Mouse (Mus musculus): ENCODE results near the gene Hsd17b2.
"Not testable (repeated sequence)": the region's sequence is repeated elsewhere in the genome, so short reads cannot be mapped to it uniquely, and the experiment has no call there.

Hsd17b2 gene

DNA sequence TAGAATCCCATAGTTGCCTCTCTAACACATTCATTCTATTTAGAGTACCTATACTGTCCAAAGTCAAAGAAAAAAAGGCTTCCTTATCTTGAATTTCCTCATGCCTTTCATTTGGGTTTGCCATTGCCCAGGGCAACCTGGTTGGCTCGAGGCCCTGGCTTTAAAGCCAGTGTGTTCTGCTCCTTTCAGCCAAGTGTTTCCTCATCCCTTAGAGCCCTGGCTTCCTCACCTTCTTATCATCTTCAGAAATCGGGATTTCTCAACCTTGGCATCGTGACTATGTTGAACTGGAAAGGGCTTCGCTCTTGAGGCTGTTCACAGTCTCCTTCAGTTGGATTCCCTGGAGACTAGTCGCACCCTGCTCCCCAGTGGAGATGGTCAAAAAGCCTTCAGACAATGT lies 12.9 kb downstream of the Hsd17b2 start:
- DNase-seq (ENCODE audit: low read depth in 1 of 2, low spot score in 2 of 2) = no peak

DNA sequence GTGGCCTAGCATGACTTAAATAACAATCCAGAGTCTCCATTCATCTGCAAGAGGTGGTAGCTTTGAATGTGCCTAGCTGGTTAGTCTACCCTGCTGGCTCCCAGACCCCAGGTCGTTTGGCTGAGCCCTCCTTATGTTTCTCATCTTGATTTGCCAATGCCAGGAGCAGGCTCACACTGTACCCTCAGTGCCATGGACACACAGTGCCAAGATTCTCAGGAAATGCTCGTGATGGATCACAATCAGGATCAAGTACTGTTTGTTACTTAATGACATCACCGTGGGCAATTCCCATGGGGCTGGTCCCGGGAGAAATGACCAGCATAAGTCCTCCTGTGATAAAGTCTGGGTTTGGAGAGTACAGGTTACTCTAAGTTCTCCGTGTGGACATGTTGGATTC lies 14.2 kb downstream of the Hsd17b2 start:
- DNase-seq (ENCODE audit: low read depth in 1 of 2, low spot score in 2 of 2) = no peak

DNA sequence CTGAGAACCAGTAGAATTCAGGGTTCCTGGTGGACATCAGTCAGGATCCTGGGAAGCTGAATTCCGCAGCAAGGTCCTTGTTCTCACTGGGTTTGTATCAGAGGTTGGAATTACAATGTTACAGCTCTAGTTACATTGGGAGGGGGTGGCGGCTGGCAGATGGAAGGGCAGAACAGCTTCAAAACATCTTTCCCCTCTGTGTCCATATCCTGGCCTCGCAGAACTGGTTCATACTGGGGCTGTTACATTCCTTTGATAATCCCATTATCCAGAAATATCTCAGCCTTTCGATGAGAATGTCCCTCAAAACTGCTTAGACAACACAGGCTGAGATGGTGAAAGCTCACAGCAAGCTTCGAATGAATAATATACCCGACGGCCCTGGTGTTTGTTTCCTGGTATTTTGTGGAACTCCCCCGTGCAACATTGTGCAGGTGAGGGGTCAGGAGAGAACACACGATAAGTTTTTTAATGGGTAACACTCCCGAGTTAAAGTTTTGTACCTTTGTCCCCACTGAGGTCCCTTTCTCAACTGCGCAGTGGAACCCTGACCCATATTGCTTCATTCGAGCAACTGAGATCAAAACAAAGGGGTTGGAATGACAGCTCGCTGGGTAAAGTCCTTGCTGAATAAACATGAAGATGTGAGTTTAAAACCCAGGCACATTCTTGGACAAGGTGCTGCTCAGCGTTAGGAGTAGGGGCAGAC lies 16.6 kb downstream of the Hsd17b2 start:
- DNase-seq (ENCODE audit: low read depth in 1 of 2, low spot score in 2 of 2) = no peak

- DNase-seq (ENCODE audit: low read depth in 1 of 2, low spot score in 2 of 2) = no peak
Measured at GRCm38 (mm10) chr8:117726467-117726866, 24.8 kb downstream of the Hsd17b2 start.

DNA sequence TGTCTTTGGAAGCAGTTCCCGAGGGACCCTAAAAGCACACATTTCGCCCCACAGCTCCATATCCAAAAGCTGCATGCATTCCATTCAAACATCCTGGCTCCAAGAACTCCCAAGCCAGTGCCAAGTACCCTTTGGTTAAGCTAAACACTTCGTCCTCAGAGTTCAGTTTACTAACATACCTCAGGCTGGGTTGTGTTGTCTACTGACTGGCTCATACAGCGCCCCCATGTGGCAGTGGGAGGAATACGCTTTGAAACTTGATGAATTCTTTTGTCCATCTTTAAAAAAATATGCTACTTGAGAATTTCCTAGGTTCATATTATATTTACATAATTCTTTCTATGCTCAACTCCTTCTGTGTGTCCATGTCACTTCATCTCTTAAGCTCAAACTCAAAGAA lies 25.9 kb downstream of the Hsd17b2 start:
- DNase-seq (ENCODE audit: low read depth in 1 of 2, low spot score in 2 of 2) = no peak

- DNase-seq (ENCODE audit: low read depth in 1 of 2, low spot score in 2 of 2) = no peak
Measured at GRCm38 (mm10) chr8:117728234-117728633, 26.5 kb downstream of the Hsd17b2 start.

GRCm38 (mm10) chr8:117730980-117731379 lies 29.3 kb downstream of the Hsd17b2 start:
- DNase-seq (ENCODE audit: low read depth in 1 of 2, low spot score in 2 of 2) = no peak

DNA sequence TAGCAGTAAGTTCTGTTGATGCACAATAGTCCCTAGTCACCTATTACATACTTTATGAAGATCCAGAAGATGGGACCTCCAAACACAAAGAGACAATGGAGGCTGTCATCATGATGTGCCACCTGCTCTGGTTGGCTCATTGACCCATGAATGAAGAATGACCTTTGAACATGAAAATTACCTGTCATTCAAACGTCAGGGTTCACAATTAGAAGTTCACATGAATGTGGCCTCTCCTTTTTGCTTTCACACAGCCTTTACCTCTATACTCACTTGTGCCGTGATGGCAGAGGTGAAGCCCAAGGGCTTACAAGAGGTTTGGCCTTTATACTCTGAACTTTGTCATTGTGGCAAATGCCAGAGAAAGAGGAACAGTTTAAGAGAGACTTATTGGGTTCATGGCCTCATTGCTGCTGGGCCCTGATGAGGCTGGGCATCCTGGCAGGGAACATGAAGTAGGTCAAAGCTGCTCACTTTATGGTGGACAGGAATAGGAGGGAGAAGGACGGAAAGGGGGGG lies 35.0 kb downstream of the Hsd17b2 start:
- DNase-seq (ENCODE audit: low read depth in 1 of 2, low spot score in 2 of 2) = no peak

DNA sequence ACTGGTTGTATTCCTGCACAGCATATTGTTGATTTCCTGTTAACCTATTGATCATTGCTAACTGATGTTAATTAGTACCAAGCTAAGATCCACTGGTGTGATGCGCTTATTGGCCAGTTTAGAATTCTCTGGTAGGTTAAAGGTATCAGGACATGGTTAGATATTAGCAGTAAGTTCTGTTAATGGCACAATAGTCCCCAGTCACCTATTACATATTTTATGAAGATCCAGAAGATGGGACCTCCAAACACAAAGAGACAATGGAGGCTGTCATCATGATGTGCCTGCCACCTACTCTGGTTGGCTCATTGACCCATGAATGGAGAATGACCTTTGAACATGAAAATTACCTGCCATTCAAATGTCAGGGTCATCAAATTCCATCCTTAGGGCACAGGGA lies 36.5 kb downstream of the Hsd17b2 start:
- not testable (repeated sequence) for DNase-seq (ENCODE audit: low read depth in 1 of 2, low spot score in 2 of 2)

- DNase-seq (ENCODE audit: low read depth in 1 of 2, low spot score in 2 of 2) = no peak
Measured at GRCm38 (mm10) chr8:117740387-117740998, 38.8 kb downstream of the Hsd17b2 start.

DNA sequence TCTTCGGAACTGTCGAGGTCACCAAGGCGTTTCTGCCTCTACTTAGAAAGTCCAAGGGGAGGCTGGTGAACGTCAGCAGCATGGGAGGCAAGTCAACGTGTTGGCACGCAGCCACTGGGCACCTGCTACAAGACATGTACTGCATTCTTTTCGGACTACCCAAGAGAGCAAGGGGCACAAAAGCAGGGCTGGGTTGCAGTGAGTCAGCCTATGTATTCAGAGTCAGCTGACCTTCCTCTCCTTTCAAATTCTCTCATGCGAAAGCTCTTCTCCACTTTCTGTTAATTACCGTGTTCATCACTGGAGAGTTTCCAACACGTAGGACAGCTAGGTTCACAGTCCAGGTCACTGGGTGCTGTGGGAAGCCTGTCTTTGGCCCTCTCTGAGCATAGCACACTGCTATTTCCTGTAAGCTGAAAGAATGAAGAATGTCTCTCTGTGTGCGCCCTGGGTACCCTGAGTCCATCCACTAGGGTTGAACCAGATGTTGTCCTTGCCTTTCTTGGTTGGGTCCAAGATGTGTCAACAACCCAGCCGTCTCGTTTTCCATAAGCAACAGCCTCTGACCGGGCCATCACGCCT lies 40.8 kb downstream of the Hsd17b2 start:
- DNase-seq (ENCODE audit: low read depth in 1 of 2, low spot score in 2 of 2) = no peak

GRCm38 (mm10) chr8:117746651-117747050 lies 44.9 kb downstream of the Hsd17b2 start:
- DNase-seq (ENCODE audit: low read depth in 1 of 2, low spot score in 2 of 2) = no peak

DNA sequence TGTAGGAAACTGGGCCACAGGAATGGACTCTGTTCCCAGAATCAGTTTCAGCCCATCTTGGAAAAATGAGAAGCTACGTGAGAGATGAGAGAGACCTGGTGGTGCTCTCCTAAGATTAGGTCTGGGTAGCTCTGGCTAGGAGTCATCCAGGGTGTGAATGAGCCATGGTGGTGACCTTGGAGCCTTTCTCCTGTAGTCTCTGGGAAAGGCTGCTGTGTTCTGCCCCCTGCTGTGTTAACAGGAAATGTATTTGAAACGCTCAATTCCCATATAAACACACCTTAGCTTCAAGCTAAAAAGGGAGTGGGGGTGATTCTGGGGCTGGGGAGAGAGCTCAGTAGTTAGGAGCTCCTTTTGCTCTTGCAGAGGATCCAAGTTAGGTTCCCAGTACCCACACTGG lies 45.7 kb downstream of the Hsd17b2 start:
- DNase-seq (ENCODE audit: low read depth in 1 of 2, low spot score in 2 of 2) = no peak

DNA sequence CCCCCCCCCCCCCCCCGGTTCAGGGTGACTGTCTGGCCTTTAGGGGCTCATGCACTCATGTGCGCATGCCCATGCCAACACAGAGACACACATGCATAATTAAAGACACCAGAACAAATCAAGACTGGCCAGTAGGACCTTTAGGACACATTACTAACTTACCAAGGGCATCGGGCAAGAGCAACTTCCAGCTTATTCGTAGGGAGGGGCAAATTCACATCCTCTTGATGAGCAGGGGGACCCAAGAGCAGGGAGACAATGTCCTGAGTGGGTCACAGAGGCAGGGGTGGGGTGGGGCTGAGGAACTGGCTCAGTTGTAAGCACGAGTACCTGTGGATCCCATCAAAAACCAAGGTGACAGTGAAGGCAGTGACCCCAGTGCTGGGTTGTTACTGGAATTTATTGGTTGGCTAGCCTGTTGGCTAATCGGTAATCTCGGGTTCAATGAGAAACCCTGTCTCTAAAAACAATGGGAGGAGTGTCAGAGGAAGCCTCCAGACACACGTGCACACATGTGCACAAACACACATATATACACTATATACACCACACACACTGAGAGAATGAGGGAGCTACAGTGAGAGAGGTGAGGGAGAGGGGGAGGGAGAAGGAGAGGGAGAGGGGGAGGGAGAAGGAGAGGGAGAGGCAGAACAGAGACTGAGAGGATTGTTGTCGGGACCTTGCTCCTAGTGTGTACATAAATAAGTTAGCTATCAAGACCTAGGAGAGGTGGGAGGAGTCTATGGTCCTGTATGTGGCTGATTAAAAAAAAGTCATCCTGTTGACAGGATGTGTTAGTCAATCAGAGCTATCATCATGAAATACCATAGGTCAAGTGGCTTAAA lies 46.4 kb downstream of the Hsd17b2 start:
- no peak for DNase-seq (ENCODE audit: low read depth in 1 of 2, low spot score in 2 of 2)

DNA sequence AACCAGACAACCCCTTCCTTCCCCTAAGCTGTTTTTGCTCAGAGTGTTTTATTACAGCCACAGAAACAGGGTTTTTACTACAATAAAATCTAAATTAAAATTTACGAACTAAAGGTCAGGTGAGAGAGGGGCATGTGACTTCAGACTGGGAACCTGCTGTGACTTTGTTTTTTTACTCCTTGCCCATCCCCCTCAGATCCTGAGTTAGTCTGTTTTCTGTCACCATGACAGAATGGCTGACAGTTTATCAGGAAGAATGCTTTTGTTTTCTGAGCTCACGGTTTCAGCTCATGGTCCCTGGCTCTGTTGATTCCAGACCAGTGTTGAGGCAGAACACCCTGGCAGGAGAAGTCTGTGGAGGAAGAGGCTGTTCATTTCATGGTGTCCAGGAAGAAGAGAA lies 47.7 kb downstream of the Hsd17b2 start:
- DNase-seq (ENCODE audit: low read depth in 1 of 2, low spot score in 2 of 2) = no peak

DNA sequence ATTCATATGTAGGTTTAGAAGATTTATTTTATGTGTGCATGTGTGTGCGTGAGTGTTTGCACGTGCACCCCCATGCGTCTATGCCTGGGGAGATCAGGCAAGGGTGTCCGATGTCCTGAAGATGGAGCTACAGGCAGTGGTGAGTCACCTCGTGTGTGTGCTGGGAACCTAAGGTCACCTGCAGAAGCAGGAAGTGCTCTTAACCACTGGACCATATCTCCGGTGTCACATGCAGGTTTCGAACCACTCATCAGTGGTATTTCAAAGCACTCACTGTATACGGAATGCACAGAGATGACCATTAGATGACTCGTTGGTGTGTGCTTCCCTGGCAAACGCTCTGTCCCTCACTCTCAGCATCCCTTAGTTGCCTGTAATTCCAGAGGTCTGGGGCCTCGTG lies 56.2 kb downstream of the Hsd17b2 start:
- no peak for DNase-seq (ENCODE audit: low read depth in 1 of 2, low spot score in 2 of 2)

- DNase-seq (ENCODE audit: low read depth in 1 of 2, low spot score in 2 of 2) = no peak
Measured at GRCm38 (mm10) chr8:117762776-117763175, 61.1 kb downstream of the Hsd17b2 start.

- no peak for DNase-seq (ENCODE audit: low read depth in 1 of 2, low spot score in 2 of 2)
Measured at GRCm38 (mm10) chr8:117764625-117765024, 62.9 kb downstream of the Hsd17b2 start.

GRCm38 (mm10) chr8:117765947-117766346 lies 64.2 kb downstream of the Hsd17b2 start:
- no peak for DNase-seq (ENCODE audit: low read depth in 1 of 2, low spot score in 2 of 2)

DNA sequence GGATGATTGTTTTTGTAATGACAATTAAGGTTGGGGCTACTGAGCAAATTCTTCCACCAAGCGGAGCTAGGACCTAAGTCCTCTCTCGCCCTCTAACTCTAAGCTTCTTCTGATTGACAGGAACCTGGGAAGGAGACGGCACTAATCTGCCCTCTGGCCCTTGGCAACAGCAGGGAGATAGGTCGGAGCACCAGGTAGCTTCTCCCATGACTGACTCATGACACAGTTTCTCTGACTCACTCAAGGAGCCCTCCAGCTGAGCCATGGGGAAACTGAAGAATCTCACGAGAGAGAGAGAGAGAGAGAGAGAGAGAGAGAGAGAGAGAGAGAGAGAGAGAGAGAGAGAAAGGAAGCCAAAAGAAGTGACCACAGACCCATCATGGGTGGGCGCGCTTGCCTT lies 67.3 kb downstream of the Hsd17b2 start:
- no peak for DNase-seq (ENCODE audit: low read depth in 1 of 2, low spot score in 2 of 2)

- no peak for DNase-seq (ENCODE audit: low read depth in 1 of 2, low spot score in 2 of 2)
Measured at GRCm38 (mm10) chr8:117771115-117771836, 69.6 kb downstream of the Hsd17b2 start.

Data from monocyte, adult 2 months (primary cell).